Mouse (Mus musculus): ENCODE results near the gene Rnase12. TPM values are rescaled to one million over a fixed set of nuclear protein-coding genes. Genes with fewer than 3 reads are reported as not detected.

The Rnase12 gene
- polyA plus RNA-seq, 1 experiment from 2014 or later, result not detected

- H3K4me1 ChIP-seq (ENCODE audit: control insufficient read depth, insufficient read depth, low read length), result no peaks in the 10 kb centered on the region
- H3K36me3 ChIP-seq (ENCODE audit: control insufficient read depth, insufficient read depth, low read length), result no peaks in the 10 kb centered on the region
- 73% methylated on average over 3 of the region's 3 CpGs for WGBS (ENCODE audit: insufficient replicate concordance)
- ATAC-seq (replicated peaks; ENCODE audit: insufficient number of reproducible peaks, low FRiP score, low TSS enrichment), result no peak
- H3K27ac ChIP-seq (ENCODE audit: low read depth, low read length), result no peak within 1 kb of the TSS
- H3K27me3 ChIP-seq (ENCODE audit: control insufficient read depth, insufficient read depth, low read length), result no peaks in the 10 kb centered on the region
- H3K4me2 ChIP-seq, result no peak within 1 kb of the TSS
- H3K9me3 ChIP-seq (replicated peaks; ENCODE audit: control insufficient read depth, low read length), result no peaks in the 10 kb centered on the region
- H3K9ac ChIP-seq (ENCODE audit: low read depth, low read length), result no peak within 1 kb of the TSS
- H3K4me3 ChIP-seq (ENCODE audit: low read depth, low read length), result no peak within 1 kb of the TSS
Measured at GRCm38 (mm10) chr14:51074335-51074734, 16.9 kb upstream of the Rnase12 start, which contains the start of gene Olfr750. Olfr750 (minus strand) TSS chr14:51074435.

GRCm38 (mm10) chr14:51069617-51070016 lies 12.2 kb upstream of the Rnase12 start:
- Histone ChIP-seq H3K9me3 (replicated peaks; ENCODE audit: control insufficient read depth, low read length) (no peaks in the 10 kb centered on the region), H3K27me3 (ENCODE audit: control insufficient read depth, insufficient read depth, low read length) (no peaks in the 10 kb centered on the region), H3K27ac (ENCODE audit: low read depth, low read length) (no peak overlapping the region), H3K4me2 (no peak overlapping the region), H3K36me3 (ENCODE audit: control insufficient read depth, insufficient read depth, low read length) (no peaks in the 10 kb centered on the region), H3K4me1 (ENCODE audit: control insufficient read depth, insufficient read depth, low read length) (no peaks in the 10 kb centered on the region), H3K9ac (ENCODE audit: low read depth, low read length) (no peak overlapping the region), H3K4me3 (ENCODE audit: low read depth, low read length) (no peak overlapping the region)
- ATAC-seq (replicated peaks; ENCODE audit: insufficient number of reproducible peaks, low FRiP score, low TSS enrichment), result no peak
- WGBS (ENCODE audit: insufficient replicate concordance), result 80% methylated on average over 2 of the region's 2 CpGs

- no peak for ATAC-seq (replicated peaks; ENCODE audit: insufficient number of reproducible peaks, low FRiP score, low TSS enrichment)
- WGBS (ENCODE audit: insufficient replicate concordance), result 86% methylated on average over 5 of the region's 5 CpGs
Measured at GRCm38 (mm10) chr14:51068956-51069355, 11.5 kb upstream of the Rnase12 start.

GRCm38 (mm10) chr14:51060761-51061160 lies 3.3 kb upstream of the Rnase12 start:
- H3K4me1 ChIP-seq (ENCODE audit: control insufficient read depth, insufficient read depth, low read length), result no peaks in the 10 kb centered on the region; the same call in 1 of the 2 replicates
- no peak for ATAC-seq (replicated peaks; ENCODE audit: insufficient number of reproducible peaks, low FRiP score, low TSS enrichment)
- H3K27me3 ChIP-seq (ENCODE audit: control insufficient read depth, insufficient read depth, low read length), result no peaks in the 10 kb centered on the region
- no peak overlapping the region for H3K4me3 ChIP-seq (ENCODE audit: low read depth, low read length)
- H3K27ac ChIP-seq (ENCODE audit: low read depth, low read length), result no peak overlapping the region
- no peaks in the 10 kb centered on the region for H3K36me3 ChIP-seq (ENCODE audit: control insufficient read depth, insufficient read depth, low read length)
- no peaks in the 10 kb centered on the region for H3K9me3 ChIP-seq (replicated peaks; ENCODE audit: control insufficient read depth, low read length)
- no peak overlapping the region for H3K9ac ChIP-seq (ENCODE audit: low read depth, low read length)
- WGBS (ENCODE audit: insufficient replicate concordance), result 82% methylated on average over 5 of the region's 5 CpGs
- H3K4me2 ChIP-seq, result no peak overlapping the region

More at GRCm38 (mm10) chr14:51068956-51069355, 11.5 kb upstream of the Rnase12 start:
- no peaks in the 10 kb centered on the region for H3K4me1 ChIP-seq (ENCODE audit: control insufficient read depth, insufficient read depth, low read length)
- no peaks in the 10 kb centered on the region for H3K27me3 ChIP-seq (ENCODE audit: control insufficient read depth, insufficient read depth, low read length)
- no peaks in the 10 kb centered on the region for H3K36me3 ChIP-seq (ENCODE audit: control insufficient read depth, insufficient read depth, low read length)
- H3K4me2 ChIP-seq, result no peak overlapping the region
- H3K9me3 ChIP-seq (replicated peaks; ENCODE audit: control insufficient read depth, low read length), result no peaks in the 10 kb centered on the region
- no peak overlapping the region for H3K9ac ChIP-seq (ENCODE audit: low read depth, low read length)
- no peak overlapping the region for H3K4me3 ChIP-seq (ENCODE audit: low read depth, low read length)
- H3K27ac ChIP-seq (ENCODE audit: low read depth, low read length), result no peak overlapping the region

GRCm38 (mm10) chr14:51054243-51055237 lies 2.9 kb downstream of the Rnase12 start:
- Histone ChIP-seq H3K4me1 (ENCODE audit: control insufficient read depth, insufficient read depth, low read length) (no peaks in the 10 kb centered on the region; the same call in none of the 2 replicates), H3K36me3 (ENCODE audit: control insufficient read depth, insufficient read depth, low read length) (no peaks in the 10 kb centered on the region), H3K4me3 (ENCODE audit: low read depth, low read length) (no peak overlapping the region), H3K27ac (ENCODE audit: low read depth, low read length) (no peak overlapping the region), H3K9me3 (replicated peaks; ENCODE audit: control insufficient read depth, low read length) (no peaks in the 10 kb centered on the region), H3K9ac (ENCODE audit: low read depth, low read length) (no peak overlapping the region), H3K4me2 (no peak overlapping the region), H3K27me3 (ENCODE audit: control insufficient read depth, insufficient read depth, low read length) (no peaks in the 10 kb centered on the region)
- WGBS (ENCODE audit: insufficient replicate concordance), result 65% methylated on average over 13 of the region's 13 CpGs
- ATAC-seq (replicated peaks; ENCODE audit: insufficient number of reproducible peaks, low FRiP score, low TSS enrichment), result no peak

- Histone ChIP-seq H3K27ac (ENCODE audit: low read depth, low read length) (no peak overlapping the region), H3K4me1 (ENCODE audit: control insufficient read depth, insufficient read depth, low read length) (no peaks in the 10 kb centered on the region; the same call in none of the 2 replicates), H3K36me3 (ENCODE audit: control insufficient read depth, insufficient read depth, low read length) (no peaks in the 10 kb centered on the region), H3K27me3 (ENCODE audit: control insufficient read depth, insufficient read depth, low read length) (no peaks in the 10 kb centered on the region), H3K9me3 (replicated peaks; ENCODE audit: control insufficient read depth, low read length) (no peaks in the 10 kb centered on the region), H3K9ac (ENCODE audit: low read depth, low read length) (no peak overlapping the region), H3K4me3 (ENCODE audit: low read depth, low read length) (no peak overlapping the region), H3K4me2 (no peak overlapping the region)
- 79% methylated on average over 5 of the region's 5 CpGs for WGBS (ENCODE audit: insufficient replicate concordance)
- no peak for ATAC-seq (replicated peaks; ENCODE audit: insufficient number of reproducible peaks, low FRiP score, low TSS enrichment)
Measured at GRCm38 (mm10) chr14:51053176-51053575, 4.3 kb downstream of the Rnase12 start.

- WGBS (ENCODE audit: insufficient replicate concordance), result 63% methylated on average over 5 of the region's 5 CpGs
- no peak for ATAC-seq (replicated peaks; ENCODE audit: insufficient number of reproducible peaks, low FRiP score, low TSS enrichment)
- H3K36me3 ChIP-seq (ENCODE audit: control insufficient read depth, insufficient read depth, low read length), result no peaks in the 10 kb centered on the region
- H3K4me1 ChIP-seq (ENCODE audit: control insufficient read depth, insufficient read depth, low read length), result no peaks in the 10 kb centered on the region; the same call in 1 of the 2 replicates
- H3K27ac ChIP-seq (ENCODE audit: low read depth, low read length), result no peak overlapping the region
- no peaks in the 10 kb centered on the region for H3K27me3 ChIP-seq (ENCODE audit: control insufficient read depth, insufficient read depth, low read length)
- no peak overlapping the region for H3K4me3 ChIP-seq (ENCODE audit: low read depth, low read length)
- no peak overlapping the region for H3K4me2 ChIP-seq
- H3K9me3 ChIP-seq (replicated peaks; ENCODE audit: control insufficient read depth, low read length), result no peaks in the 10 kb centered on the region
- H3K9ac ChIP-seq (ENCODE audit: low read depth, low read length), result no peak overlapping the region
Measured at GRCm38 (mm10) chr14:51051941-51052340, 5.5 kb downstream of the Rnase12 start.

GRCm38 (mm10) chr14:51050063-51050462 lies 7.4 kb downstream of the Rnase12 start, which contains the start of gene Rnase11:
Rnase11 (minus strand) TSS chr14:51050163.
- WGBS (ENCODE audit: insufficient replicate concordance), result 73% methylated on average over 2 of the region's 2 CpGs
- no peak for ATAC-seq (replicated peaks; ENCODE audit: insufficient number of reproducible peaks, low FRiP score, low TSS enrichment)
- Histone ChIP-seq H3K27me3 (ENCODE audit: control insufficient read depth, insufficient read depth, low read length) (no peaks in the 10 kb centered on the region), H3K4me2 (no peak within 1 kb of the TSS), H3K27ac (ENCODE audit: low read depth, low read length) (no peak within 1 kb of the TSS), H3K4me1 (ENCODE audit: control insufficient read depth, insufficient read depth, low read length) (no peaks in the 10 kb centered on the region; the same call in 1 of the 2 replicates), H3K9me3 (replicated peaks; ENCODE audit: control insufficient read depth, low read length) (no peaks in the 10 kb centered on the region), H3K36me3 (ENCODE audit: control insufficient read depth, insufficient read depth, low read length) (no peaks in the 10 kb centered on the region), H3K4me3 (ENCODE audit: low read depth, low read length) (no peak within 1 kb of the TSS), H3K9ac (ENCODE audit: low read depth, low read length) (no peak within 1 kb of the TSS)
